Mouse (Mus musculus): ENCODE measurements at regions not wholly inside any gene's neighbourhood (a gene's known extent, or its start where the extent isn't known, plus 50 kb on each side); places are given as distances from the start of the nearest gene placed in this dataset.
"Not testable (repeated sequence)": the region's sequence is repeated elsewhere in the genome, so short reads cannot be mapped to it uniquely, and the experiment has no call there.

- POLR2A ChIA-PET, CTCF ChIA-PET: not testable (repeated sequence)
Observed at GRCm38 (mm10) chr6:68033608-68034007, 498.0 kb upstream of the Tacstd2 start.

DNA sequence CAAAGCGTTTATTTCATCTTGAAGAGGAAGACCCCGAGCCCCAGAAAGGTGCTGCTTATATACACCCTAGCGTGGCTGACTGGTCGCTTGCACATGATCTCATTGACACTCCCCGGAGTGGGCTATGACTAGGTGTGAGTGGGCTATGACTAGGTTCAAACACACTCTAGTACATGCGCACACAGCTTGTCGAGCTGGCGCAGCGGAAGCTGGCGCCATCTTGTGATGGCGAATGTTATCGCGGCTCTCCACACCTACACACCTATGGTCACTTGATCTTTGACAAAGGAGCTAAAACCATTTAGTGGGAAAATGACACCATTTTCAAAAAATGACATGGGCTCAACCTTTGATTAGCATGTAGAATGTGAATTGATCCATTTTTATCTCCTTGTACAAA, 495.1 kb upstream of the Tacstd2 start:
- POLR2A ChIA-PET, result no interaction called here
- CTCF ChIA-PET, result interaction anchor here in 2 of 4 experiments (0.6 to 1.2 kb wide), 3 partner anchors 73 to 173 kb away, joined by 3 to 6 read pairs (median 5); no protein-coding TSS in a partner anchor

All from embryonic stem cell, embryonic (primary cell).